Mouse (Mus musculus) lung, embryonic 16.5 days (tissue): ENCODE results near the gene Vmn1r4. TPM values are rescaled to one million over a fixed set of nuclear protein-coding genes. Genes with fewer than 3 reads are reported as not detected.

Source experiments
- ATAC-seq: fragments of 200-750 bp; cut with Nextera tagmentation; 2 replicates; pipeline ENCODE4 v1.8.0; 2017; ENCODE audit warnings: low read depth, mild to moderate bottlenecking, moderate library complexity
- H3K27ac ChIP-seq: fragments of 300-500 bp; sonication (generic); 2 replicates; pipeline ENCODE4 v1.5.1; 2014; ENCODE audit warnings: mild to moderate bottlenecking, control low read depth, low read length
- H3K27me3 ChIP-seq: fragments of 300-500 bp; sonication (generic); 2 replicates; pipeline ENCODE4 v1.6.1; 2014; ENCODE audit warnings: low read depth, low read length, mixed read lengths; ENCODE audit not compliant: control insufficient read depth, insufficient read depth
- H3K36me3 ChIP-seq: fragments of 300-500 bp; sonication (generic); 2 replicates; pipeline ENCODE4 v1.6.1; 2014; ENCODE audit warnings: low read length; ENCODE audit not compliant: control insufficient read depth, insufficient read depth
- H3K4me1 ChIP-seq: fragments of 300-500 bp; sonication (generic); replicated peaks from 2 replicates; pipeline ENCODE4 v1.6.1; 2014; ENCODE audit warnings: low read length, mixed read lengths; ENCODE audit not compliant: control insufficient read depth, insufficient read depth
- H3K4me2 ChIP-seq: fragments of 300-500 bp; sonication (generic); 2 replicates; pipeline ENCODE4 v1.6.1; 2014; ENCODE audit warnings: low read depth, low read length, control low read depth
- H3K4me3 ChIP-seq: fragments of 300-500 bp; sonication (generic); 2 replicates; pipeline ENCODE4 v1.5.1; 2014; ENCODE audit warnings: mild to moderate bottlenecking, low read length, control low read depth
- H3K9ac ChIP-seq: fragments of 300-500 bp; sonication (generic); 2 replicates; pipeline ENCODE4 v1.6.1; 2014; ENCODE audit warnings: low read length, control low read depth
- H3K9me3 ChIP-seq: fragments of 300-500 bp; sonication (generic); 2 replicates; pipeline ENCODE4 v1.6.1; 2016; ENCODE audit warnings: low read length; ENCODE audit not compliant: control insufficient read depth
- WGBS: fragments of 180-500 bp; shearing (Covaris S2); extraction: QIAGEN DNeasy Blood & Tissue Kit; methylation state at CpG from one replicate; pipeline ENCODE4 v1.1.7; 2014; 5-methylcytosine and 5-hydroxymethylcytosine counted together
- polyA plus RNA-seq: library from polyadenylated mRNA; unstranded; fragments of >200 nt; fragmentation: Nextera tagmentation; extraction: Ambion mirVana; gene quantifications from 2 replicates; pipeline ENCODE4 v1.2.1, GENCODE M21; 2015

Vmn1r4 gene
- polyA plus RNA-seq, 1 experiment from 2014 or later: 0.19 TPM

DNA sequence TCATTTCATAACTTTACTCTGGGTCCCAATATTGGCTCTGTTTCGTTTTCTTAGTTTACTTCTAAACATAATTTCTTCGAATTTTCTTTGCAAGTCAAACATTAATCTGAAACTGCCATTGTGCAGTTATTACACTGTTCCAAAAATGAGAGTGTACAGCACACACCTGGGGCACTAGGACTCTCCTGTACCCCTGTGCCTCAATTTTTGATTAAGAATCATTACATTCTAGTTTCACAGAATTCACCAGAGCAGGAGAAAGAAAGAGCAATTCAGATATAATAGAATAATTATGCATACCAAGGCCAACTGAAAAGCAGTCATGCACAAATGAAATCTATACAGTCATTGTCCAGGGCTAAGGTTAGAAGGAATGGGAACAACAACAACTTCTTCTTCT is 8.6 kb downstream of the Vmn1r4 start:
- H3K36me3 ChIP-seq: no peaks in the 10 kb centered on the region
- WGBS: 52% methylated on average over 2 of the region's 2 CpGs
- no peaks in the 10 kb centered on the region for H3K9me3 ChIP-seq
- H3K4me2 ChIP-seq: no peak overlapping the region
- H3K4me1 ChIP-seq: no peaks in the 10 kb centered on the region
- ATAC-seq: no peak
- H3K9ac ChIP-seq: no peak overlapping the region
- H3K27me3 ChIP-seq: no peaks in the 10 kb centered on the region
- H3K4me3 ChIP-seq: no peak overlapping the region
- H3K27ac ChIP-seq: no peak overlapping the region

DNA sequence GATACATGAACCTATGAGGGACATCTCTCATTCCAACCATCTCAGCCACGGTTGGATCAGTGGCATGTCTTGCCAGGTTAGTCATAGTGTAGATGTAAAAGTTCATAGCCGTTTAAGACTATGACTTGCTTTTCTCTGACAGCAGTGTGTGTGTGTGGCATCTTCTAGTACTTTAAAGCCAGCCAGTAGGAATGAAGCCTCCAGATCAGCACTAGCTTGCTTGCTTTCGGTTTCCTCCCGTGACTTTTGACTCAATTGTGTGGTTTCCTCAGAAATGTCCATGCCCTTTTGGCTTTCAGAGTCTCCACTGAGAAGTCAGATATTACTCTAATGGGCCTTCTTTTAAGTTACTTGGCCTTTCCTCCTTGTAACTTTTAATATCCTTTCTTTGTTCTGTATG is 10.6 kb downstream of the Vmn1r4 start:
- H3K4me3 ChIP-seq: no peak overlapping the region
- no peaks in the 10 kb centered on the region for H3K36me3 ChIP-seq
- no peaks in the 10 kb centered on the region for H3K27me3 ChIP-seq
- 77% methylated on average over 4 of the region's 4 CpGs for WGBS
- H3K4me1 ChIP-seq: no peaks in the 10 kb centered on the region
- H3K27ac ChIP-seq: no peak overlapping the region
- H3K9ac ChIP-seq: no peak overlapping the region
- H3K4me2 ChIP-seq: no peak overlapping the region
- H3K9me3 ChIP-seq: no peaks in the 10 kb centered on the region
- ATAC-seq: no peak

DNA sequence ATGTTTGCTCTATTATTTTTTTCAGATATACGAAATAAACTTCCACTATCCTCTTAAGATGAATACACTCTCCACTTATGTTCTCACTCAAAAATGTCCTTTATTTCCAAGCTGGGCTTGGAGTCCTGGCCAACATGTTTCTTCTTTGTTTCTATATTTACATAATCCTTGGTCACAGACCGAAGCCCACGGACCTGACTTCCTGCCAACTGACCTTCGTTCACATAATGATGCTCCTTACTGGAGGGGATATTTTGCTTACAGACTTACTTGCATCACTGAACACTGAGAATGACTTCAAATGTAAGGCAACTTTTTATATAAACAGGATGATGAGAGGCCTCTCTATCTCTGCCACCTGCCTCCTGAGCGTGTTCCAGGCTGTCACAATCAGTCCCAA is 32.6 kb downstream of the Vmn1r4 start:
- Histone ChIP-seq H3K27me3 (no peaks in the 10 kb centered on the region), H3K4me3 (no peak overlapping the region), H3K4me1 (no peaks in the 10 kb centered on the region), H3K27ac (no peak overlapping the region), H3K9ac (no peak overlapping the region), H3K36me3 (no peaks in the 10 kb centered on the region), H3K9me3 (no peaks in the 10 kb centered on the region), H3K4me2 (no peak overlapping the region)
- WGBS: 61% methylated on average over 5 of the region's 5 CpGs
- no peak for ATAC-seq

DNA sequence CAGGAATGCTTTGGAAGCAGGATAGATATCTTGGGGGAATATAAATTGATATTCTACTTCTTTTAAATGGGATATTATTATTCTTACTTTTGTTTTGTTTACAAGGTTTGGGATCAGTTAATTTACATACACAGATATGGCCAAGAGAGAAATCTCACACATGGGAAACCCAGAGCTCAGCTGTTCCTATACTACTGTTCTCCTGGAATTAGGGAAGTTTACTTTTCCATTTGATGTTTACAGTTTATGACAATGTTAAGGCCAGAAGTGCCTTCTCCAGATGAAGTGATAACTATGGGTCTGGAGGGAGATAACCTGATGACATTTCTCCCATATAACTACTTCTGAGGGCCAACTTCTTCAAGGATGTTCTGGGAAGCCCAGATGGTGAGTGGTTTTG is 46.2 kb downstream of the Vmn1r4 start, which contains the start of gene Vmn1r5:
Gene Vmn1r5, plus strand, starts transcription at position 301 of the 400 bp plus-strand sequence.
- Histone ChIP-seq H3K4me1 (no peaks in the 10 kb centered on the region), H3K4me3 (no peak within 1 kb of the TSS), H3K4me2 (no peak within 1 kb of the TSS), H3K9me3 (no peaks in the 10 kb centered on the region), H3K27me3 (no peaks in the 10 kb centered on the region), H3K27ac (no peak within 1 kb of the TSS), H3K36me3 (no peaks in the 10 kb centered on the region), H3K9ac (no peak within 1 kb of the TSS)
- ATAC-seq: no peak

DNA sequence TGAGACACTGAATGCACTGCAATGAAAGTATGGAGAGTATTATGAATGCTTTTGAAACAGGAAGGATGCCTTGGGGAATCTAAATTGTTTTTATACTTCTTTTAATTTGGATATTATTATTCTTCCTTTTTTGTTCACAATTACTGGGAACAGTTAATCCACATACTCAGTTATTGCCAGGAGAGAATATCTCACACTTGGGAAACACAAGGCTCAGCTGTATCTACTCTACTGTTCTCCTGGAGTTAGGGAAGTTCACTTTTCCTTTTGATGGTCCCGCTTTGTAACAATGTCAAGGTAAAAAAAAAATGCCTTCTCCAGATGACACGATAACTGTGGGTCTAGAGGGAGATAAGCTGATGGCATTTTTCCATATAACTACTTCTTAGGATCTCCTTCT is 73.1 kb downstream of the Vmn1r4 start, which contains the start of gene Vmn1r6:
Gene Vmn1r6, plus strand, starts transcription at position 301 of the 400 bp plus-strand sequence.
- Histone ChIP-seq H3K27ac (no peak within 1 kb of the TSS), H3K4me2 (no peak within 1 kb of the TSS), H3K9me3 (no peaks in the 10 kb centered on the region), H3K4me3 (no peak within 1 kb of the TSS), H3K4me1 (no peaks in the 10 kb centered on the region), H3K36me3 (no peaks in the 10 kb centered on the region), H3K27me3 (no peaks in the 10 kb centered on the region), H3K9ac (no peak within 1 kb of the TSS)
- WGBS: 75% methylated on average over 2 of the region's 2 CpGs
- no peak for ATAC-seq

Other genes starting within 250 kb of the Vmn1r4 start
- gene Lsm5, start 219.3 kb upstream of the Vmn1r4 start, polyA plus RNA-seq: 114 and 133 TPM in 2 replicates
- 10.9 and 11.2 TPM in 2 replicates for gene Avl9, start 209.1 kb upstream of the Vmn1r4 start, polyA plus RNA-seq
- gene Kbtbd2, start 126.2 kb upstream of the Vmn1r4 start, polyA plus RNA-seq: 27.8 and 28.3 TPM in 2 replicates
- 172 and 184 TPM in 2 replicates for gene Fkbp9, start 92.0 kb upstream of the Vmn1r4 start, polyA plus RNA-seq
- 59.0 and 59.2 TPM in 2 replicates for gene Nt5c3, start 83 bp upstream of the Vmn1r4 start, polyA plus RNA-seq
- not detected in 2 replicates for gene Vmn1r5, start 46.3 kb downstream of the Vmn1r4 start, polyA plus RNA-seq
- not detected in 2 replicates for gene Vmn1r6, start 73.2 kb downstream of the Vmn1r4 start, polyA plus RNA-seq
- gene Vmn1r7, start 101.3 kb downstream of the Vmn1r4 start, polyA plus RNA-seq: not detected in 2 replicates
- gene Vmn1r8, start 108.3 kb downstream of the Vmn1r4 start, polyA plus RNA-seq: not detected in 2 replicates
- gene Vmn1r9, start 142.8 kb downstream of the Vmn1r4 start, polyA plus RNA-seq: not detected in 2 replicates
- not detected in 2 replicates for gene Vmn1r10, start 185.4 kb downstream of the Vmn1r4 start, polyA plus RNA-seq
- gene Vmn1r11, start 209.4 kb downstream of the Vmn1r4 start, polyA plus RNA-seq: not detected in 2 replicates
- gene Vmn1r12, start 232.9 kb downstream of the Vmn1r4 start, polyA plus RNA-seq: not detected in 2 replicates